Mouse (Mus musculus) kidney, postnatal 0 days (tissue): ENCODE measurements at regions not wholly inside any gene's neighbourhood (a gene's known extent, or its start where the extent isn't known, plus 50 kb on each side); places are given as distances from the start of the nearest gene placed in this dataset.
A peak's percentile ranks its signal among the peaks of the same experiment; 100 is the strongest.

ENCODE experiments used
- ATAC-seq: fragments of 200-750 bp; cut with Nextera tagmentation; replicated peaks from 2 replicates; pipeline ENCODE4 v1.8.0; 2017; ENCODE audit warnings: low read depth, moderate number of reproducible peaks, moderate TSS enrichment, moderate library complexity; ENCODE audit not compliant: low FRiP score
- DNase-seq: peaks from one replicate; pipeline ENCODE4 v3.0.0-alpha.2; 2016; ENCODE audit warnings: low spot score
- H3K27ac ChIP-seq: fragments of 300-500 bp; sonication (generic); 2 replicates; pipeline ENCODE4 v1.5.1; 2014; ENCODE audit warnings: mild to moderate bottlenecking
- H3K27me3 ChIP-seq: fragments of 300-500 bp; sonication (generic); 2 replicates; pipeline ENCODE4 v1.6.1; 2014; ENCODE audit warnings: low read length, mixed read lengths; ENCODE audit not compliant: insufficient read depth
- H3K36me3 ChIP-seq: fragments of 300-500 bp; sonication (generic); 2 replicates; pipeline ENCODE4 v1.6.1; 2014; ENCODE audit warnings: low read length, mixed read lengths; ENCODE audit not compliant: insufficient read depth
- H3K4me1 ChIP-seq: fragments of 300-500 bp; sonication (generic); replicated peaks from 2 replicates; pipeline ENCODE4 v1.6.1; 2014; ENCODE audit warnings: antibody characterized with exemption, low read length, mixed read lengths; ENCODE audit not compliant: insufficient read depth
- H3K4me2 ChIP-seq: fragments of 300-500 bp; sonication (generic); 2 replicates; pipeline ENCODE4 v1.6.1; 2014; ENCODE audit warnings: mild to moderate bottlenecking, low read length, moderate library complexity, mixed read lengths
- H3K4me3 ChIP-seq: fragments of 300-500 bp; sonication (generic); replicated peaks from 2 replicates; pipeline ENCODE4 v1.5.1; 2014; ENCODE audit warnings: low read depth, low read length
- H3K9ac ChIP-seq: fragments of 300-500 bp; sonication (generic); 2 replicates; pipeline ENCODE4 v1.6.1; 2014; ENCODE audit warnings: low read depth, low read length
- H3K9me3 ChIP-seq: fragments of 300-500 bp; sonication (generic); replicated peaks from 2 replicates; pipeline ENCODE4 v1.6.1; 2016; ENCODE audit warnings: low read length, inconsistent platforms, mixed read lengths
- CTCF ChIP-seq: IDR thresholded peaks from 2 replicates; pipeline ENCODE4 v1.5.1; 2016; ENCODE audit warnings: antibody characterized with exemption, low read depth, mild to moderate bottlenecking, moderate library complexity
- WGBS: fragments of 180-500 bp; shearing (Covaris S2); extraction: QIAGEN DNeasy Blood & Tissue Kit; methylation state at CpG from one replicate; pipeline ENCODE4 v1.1.7; 2014; 5-methylcytosine and 5-hydroxymethylcytosine counted together

DNA sequence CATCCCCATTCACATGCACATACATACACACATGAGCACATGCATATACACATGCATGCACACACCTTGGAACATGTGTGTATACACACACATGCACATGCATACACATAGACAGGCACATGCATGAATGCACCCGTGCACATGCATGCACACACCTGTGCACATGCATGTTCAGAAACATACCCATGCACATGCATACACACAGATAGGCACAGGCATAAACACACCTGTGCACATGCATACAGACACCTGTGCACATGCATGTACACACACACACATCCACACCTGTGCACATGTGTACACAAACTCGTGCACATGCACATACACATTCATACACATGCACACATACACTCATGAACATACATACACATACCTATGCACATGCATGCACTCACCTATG lies 50.9 kb upstream of the Cyyr1 start:
- no peak overlapping the region for H3K9ac ChIP-seq
- WGBS: 82% methylated on average over 2 of the region's 2 CpGs
- no peaks in the 10 kb centered on the region for H3K4me1 ChIP-seq
- H3K27ac ChIP-seq: no peak overlapping the region
- DNase-seq (no peak), ATAC-seq (0 out of 2 replicates have a peak, but pooled peaks have one; percentile 10)
- no peak overlapping the region for H3K4me2 ChIP-seq
- H3K27me3 ChIP-seq: no peaks in the 10 kb centered on the region
- no peaks in the 10 kb centered on the region for H3K36me3 ChIP-seq
- TF ChIP-seq CTCF: no peak
- no peak overlapping the region for H3K4me3 ChIP-seq
- H3K9me3 ChIP-seq: no peaks in the 10 kb centered on the region
